Mouse (Mus musculus): ENCODE measurements around the gene Gm49355. TPM values are rescaled to one million over a fixed set of nuclear protein-coding genes. Genes with fewer than 3 reads are reported as not detected.

Gene Gm49355
- 0.05 and 0.17 TPM in 2 replicates for polyA plus RNA-seq (2012; rRNA removed; ENCODE audit: low replicate concordance)

DNA sequence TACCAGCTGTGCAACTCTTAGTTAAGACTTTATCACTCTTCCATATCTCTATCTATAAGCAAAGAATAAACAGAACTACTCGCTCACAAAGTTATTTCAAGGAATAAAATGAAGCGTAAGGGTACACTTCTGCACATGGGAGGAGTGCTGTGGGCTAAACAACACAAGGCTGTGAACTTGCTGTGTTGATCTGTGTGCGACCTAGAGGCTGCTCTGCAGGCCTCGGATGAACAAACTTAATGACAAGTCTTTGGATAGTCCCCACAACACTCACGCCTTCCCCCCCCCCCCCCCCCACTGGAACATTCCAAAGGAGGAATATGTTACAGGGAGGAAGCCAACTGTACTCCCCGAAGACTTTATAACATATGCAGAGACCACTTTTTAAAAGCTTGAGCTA is at the start of gene Gm49355:
TSS of gene Gm49355 (plus strand) at position 336 of the 400 bp plus-strand sequence.

GRCm38 (mm10) chr14:12284141-12284912 is 551 bp downstream of the Gm49355 start, which contains the start of gene 3830406C13Rik:
Gene 3830406C13Rik (plus strand): TSS chr14:12284173.

DNA sequence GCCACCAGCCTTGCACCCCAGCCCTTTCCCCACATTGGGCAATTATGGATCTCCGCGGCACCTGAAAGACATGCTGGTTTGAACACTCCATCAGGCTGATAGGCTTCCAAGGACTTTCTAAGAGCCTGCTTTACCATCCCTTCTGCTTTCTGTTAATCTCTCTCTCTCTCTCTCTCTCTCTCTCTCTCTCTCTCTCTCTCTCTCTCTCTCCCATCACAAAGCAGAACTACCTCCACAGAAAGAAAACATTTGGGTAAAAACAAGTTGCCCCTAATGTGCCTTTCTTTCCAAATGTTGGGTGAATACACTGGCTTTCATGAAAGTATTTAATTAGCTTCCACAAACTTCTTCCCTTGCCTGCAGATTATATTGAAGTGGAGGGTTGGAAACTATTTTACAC is 64.3 kb downstream of the Gm49355 start, which contains the start of gene Fezf2:
TSS of gene Fezf2 (minus strand) at position 101 of the 400 bp plus-strand sequence.

Other genes starting within 250 kb of the Gm49355 start
- gene 3830406C13Rik, start 197 bp downstream of the Gm49355 start, polyA plus RNA-seq (2012; rRNA removed; ENCODE audit: low replicate concordance), result 2.7 and 11.8 TPM in 2 replicates
- not detected in 2 replicates for gene Fezf2, start 64.2 kb downstream of the Gm49355 start, polyA plus RNA-seq (2012; rRNA removed; ENCODE audit: low replicate concordance)

Measured in mammary gland, adult 2 months (tissue).